10 mouse cellular contexts compared by ENCODE assay signal in genomic region chr2:163237999-163238529, GRCm38 (mm10). TPM values are rescaled to one million over a fixed set of nuclear protein-coding genes. Genes with fewer than 3 reads are reported as not detected.
DNase-seq lines count a peak whose midpoint lies in the region; ATAC-seq and TF ChIP-seq lines count a peak whose summit lies in the region.
"Had no signal": no experiment of that assay in that cellular context is flagged by ENCODE, and none has a peak within 500 bp of the region (broad histone marks: within the 10 kb centered on the region; RNA-seq: fewer than 3 reads in every experiment).

No protein-coding gene starts in this region.

- no peak for TF ChIP-seq CTCF in intestine, postnatal 0 days (IDR thresholded peaks at IDR 0.05; ENCODE audit: low read depth)

- H3K9me3 ChIP-seq in intestine, embryonic 16.5 days (ENCODE audit: control insufficient read depth, low read length): no peaks in the 10 kb centered on the region
- no peaks in the 10 kb centered on the region for H3K9me3 ChIP-seq in intestine, postnatal 0 days (ENCODE audit: control insufficient read depth)
- H3K9me3 ChIP-seq: midbrain, embryonic 12.5 days had no signal

- no peak overlapping the region for H3K4me2 ChIP-seq in intestine, embryonic 16.5 days (ENCODE audit: low read depth, low read length)
- H3K4me2 ChIP-seq in intestine, postnatal 0 days (replicated peaks; ENCODE audit: low read depth): no peak overlapping the region
- H3K4me2 ChIP-seq: midbrain, embryonic 12.5 days had no signal

- no peak overlapping the region for H3K9ac ChIP-seq in intestine, embryonic 16.5 days (ENCODE audit: low read depth, low read length)
- H3K9ac ChIP-seq in intestine, postnatal 0 days (ENCODE audit: low read depth, low read length): no peak overlapping the region
- H3K9ac ChIP-seq: midbrain, embryonic 12.5 days had no signal

- peak; percentile 13 for DNase-seq in ovary, postnatal 14 days (ENCODE audit: low spot score)
- no peak for DNase-seq in ovary, postnatal 10 days (ENCODE audit: low spot score)
- peak; percentile 64 to 73 for DNase-seq in layer of hippocampus, postnatal 10 days (ENCODE audit: low spot score in 2 of 2)
- peak; percentile 91 for DNase-seq in retina, postnatal 1 day
- no peak for DNase-seq in urinary bladder, adult 2 months (ENCODE audit: low spot score)
- DNase-seq in adrenal gland, postnatal 36 days: no peak
- DNase-seq: thymus, postnatal 4 days had no signal

- H3K36me3 ChIP-seq in intestine, embryonic 16.5 days (ENCODE audit: control insufficient read depth, insufficient read depth, low read length): no peaks in the 10 kb centered on the region
- no peaks in the 10 kb centered on the region for H3K36me3 ChIP-seq in intestine, postnatal 0 days (ENCODE audit: control insufficient read depth, insufficient read depth)
- H3K36me3 ChIP-seq: midbrain, embryonic 12.5 days had no signal

- H3K27ac ChIP-seq in intestine, embryonic 16.5 days (ENCODE audit: low read length): no peak overlapping the region
- no peak overlapping the region for H3K27ac ChIP-seq in intestine, postnatal 0 days (ENCODE audit: low read depth, low read length)
- H3K27ac ChIP-seq: midbrain, embryonic 12.5 days had no signal

- 54% methylated on average over 12 of the region's 12 CpGs for WGBS in intestine, embryonic 16.5 days
- WGBS in intestine, postnatal 0 days: 72% methylated on average over 12 of the region's 12 CpGs

- ATAC-seq in intestine, embryonic 16.5 days: peak; percentile 50
- no peak for ATAC-seq in intestine, postnatal 0 days

- H3K4me3 ChIP-seq in intestine, embryonic 16.5 days (ENCODE audit: low read length): no peak overlapping the region
- H3K4me3 ChIP-seq in intestine, postnatal 0 days (ENCODE audit: low read depth, low read length): no peak overlapping the region
- H3K4me3 ChIP-seq: midbrain, embryonic 12.5 days had no signal

- H3K4me1 ChIP-seq in intestine, embryonic 16.5 days (ENCODE audit: control insufficient read depth, insufficient read depth, low read length): no peaks in the 10 kb centered on the region
- H3K4me1 ChIP-seq in intestine, postnatal 0 days (replicated peaks; ENCODE audit: control insufficient read depth, insufficient read depth, low read length): no peaks in the 10 kb centered on the region

- no peaks in the 10 kb centered on the region for H3K27me3 ChIP-seq in intestine, embryonic 16.5 days (replicated peaks; ENCODE audit: control insufficient read depth, insufficient read depth, low read length)
- H3K27me3 ChIP-seq in intestine, postnatal 0 days (replicated peaks; ENCODE audit: control insufficient read depth, insufficient read depth, low read length): no peaks in the 10 kb centered on the region
- H3K27me3 ChIP-seq: midbrain, embryonic 12.5 days had no signal

RNA-seq across cellular contexts. Expression of gene Tox2, which starts 35.1 kb away (rescaled TPM):
- 5.6 and 5.7 TPM in 2 replicates for polyA plus RNA-seq in intestine, embryonic 16.5 days (2015; fragmentation: Nextera tagmentation; extraction: Ambion mirVana)
- 2.0 and 3.3 TPM in 2 replicates for polyA plus RNA-seq in intestine, postnatal 0 days (2015; fragmentation: Nextera tagmentation; extraction: Ambion mirVana)
- 10 to 100 TPM; 24.3 to 24.4 TPM for total RNA-seq in layer of hippocampus, postnatal 10 days (2021)
- polyA plus RNA-seq in urinary bladder, adult 2 months (2012; rRNA removed): 4.5 and 6.1 TPM in 2 replicates
- 10 to 100 TPM in 1 of 2 experiments, 1 to 10 TPM in 1; 1.6 to 12.0 TPM for total RNA-seq in adrenal gland, postnatal 36 days (2021)

Comparison
In these comparisons a context has a peak if more than half of its experiments do, and no peak if none do; other contexts are left out.
1. DNase-seq: peak in ovary, postnatal 14 days (single experiment), layer of hippocampus, postnatal 10 days (2 of 2) and retina, postnatal 1 day (single experiment); none in ovary, postnatal 10 days (single experiment), urinary bladder, adult 2 months (single experiment) and adrenal gland, postnatal 36 days (0 of 2).